Mouse (Mus musculus): ENCODE results near the gene Gng12. TPM values are rescaled to one million over a fixed set of nuclear protein-coding genes. Genes with fewer than 3 reads are reported as not detected.

Gene Gng12
- total and polyA plus RNA-seq, 3 experiments = 15.5 to 35.6 (median 34.4) TPM

DNA sequence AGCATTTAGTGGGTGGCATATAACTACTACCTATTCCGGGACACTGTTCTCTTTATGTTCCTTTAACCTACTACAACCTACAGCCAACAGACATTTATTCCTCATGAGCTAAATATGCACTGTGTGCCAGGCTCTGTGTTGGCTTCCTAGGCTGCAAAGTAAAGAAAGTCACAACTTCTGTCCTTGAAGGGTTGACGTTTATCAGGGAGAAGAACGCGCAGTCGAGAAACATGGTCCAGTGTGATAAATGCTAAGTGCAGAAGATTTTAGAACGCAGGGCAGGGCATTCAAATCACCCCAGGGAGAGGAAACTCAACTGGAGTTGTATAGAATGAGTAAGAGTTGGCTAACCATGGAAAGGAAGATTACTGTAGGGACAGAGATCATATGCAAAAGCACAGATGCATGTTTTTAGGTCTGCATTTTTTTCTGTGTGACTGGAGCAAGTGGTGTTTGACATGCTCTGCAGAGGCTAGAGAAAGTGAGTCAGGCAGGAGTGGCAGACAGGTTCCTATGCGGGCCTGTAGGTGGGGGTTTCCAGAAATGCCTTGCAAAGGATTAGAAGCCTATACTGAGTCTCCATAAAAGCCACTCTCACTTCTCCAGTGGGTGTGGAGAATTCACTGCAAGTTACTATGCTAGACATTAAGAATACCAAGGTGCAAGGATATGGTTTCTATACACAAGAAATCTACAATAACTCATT is 161.9 kb downstream of the Gng12 start:
- H3K4me1 ChIP-seq (ENCODE audit: control insufficient read depth, insufficient read depth, low read length) = peaks cover 4% of the 10 kb centered on the region
- H3K27ac ChIP-seq = no peak overlapping the region
- 76% methylated on average over 7 of the region's 7 CpGs for WGBS
- no peaks in the 10 kb centered on the region for H3K79me2 ChIP-seq (replicated peaks; ENCODE audit: control insufficient read depth, insufficient read depth, low read length)
- H3K36me3 ChIP-seq (ENCODE audit: control insufficient read depth, insufficient read depth, low read length) = no peaks in the 10 kb centered on the region; the same call in 1 of the 2 replicates
- intact Hi-C loops (cut with DNase I) = no loop called here
- H3K9ac ChIP-seq (ENCODE audit: low read depth, low read length) = no peak overlapping the region
- no peak overlapping the region for H3K4me3 ChIP-seq
- H3K27me3 ChIP-seq (ENCODE audit: control insufficient read depth, insufficient read depth, low read length) = no peaks in the 10 kb centered on the region
- DNase-seq = no peak
- TF ChIP-seq EP300 (IDR thresholded peaks at IDR 0.05; ENCODE audit: insufficient read depth, low read depth, low read length) (no peak), CTCF (IDR thresholded peaks at IDR 0.05) (no peak), POLR2A (IDR thresholded peaks at IDR 0.05; ENCODE audit: insufficient read depth, low read depth, low read length) (no peak)

DNA sequence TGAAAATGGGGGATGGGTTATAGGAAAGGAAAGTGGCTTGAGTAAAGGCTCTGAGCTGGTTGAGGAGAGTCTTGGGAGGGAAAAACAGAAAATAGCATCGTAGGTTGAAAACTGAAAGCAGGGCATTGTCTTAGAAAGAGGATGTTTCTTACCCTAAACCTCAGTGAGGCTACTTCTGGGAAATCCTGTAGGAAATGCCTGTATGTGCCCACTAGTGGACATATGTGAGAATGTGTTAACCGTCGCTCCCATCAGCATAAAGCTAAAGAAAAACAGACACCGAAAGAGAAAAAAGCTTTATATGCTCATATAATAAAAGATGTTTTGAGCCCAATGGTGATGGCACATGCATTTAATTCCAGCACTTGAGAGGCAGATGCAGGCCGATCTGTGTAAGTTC is 163.9 kb downstream of the Gng12 start:
- no peak overlapping the region for H3K4me3 ChIP-seq
- DNase-seq = no peak
- no peaks in the 10 kb centered on the region for H3K27me3 ChIP-seq (ENCODE audit: control insufficient read depth, insufficient read depth, low read length)
- no peaks in the 10 kb centered on the region; the same call in 1 of the 2 replicates for H3K36me3 ChIP-seq (ENCODE audit: control insufficient read depth, insufficient read depth, low read length)
- no peak overlapping the region for H3K9ac ChIP-seq (ENCODE audit: low read depth, low read length)
- 69% methylated on average over 5 of the region's 5 CpGs for WGBS
- intact Hi-C loops (cut with DNase I) = no loop called here
- H3K27ac ChIP-seq = no peak overlapping the region
- peaks cover 4% of the 10 kb centered on the region for H3K4me1 ChIP-seq (ENCODE audit: control insufficient read depth, insufficient read depth, low read length)
- H3K79me2 ChIP-seq (replicated peaks; ENCODE audit: control insufficient read depth, insufficient read depth, low read length) = no peaks in the 10 kb centered on the region
- no peak for TF ChIP-seq POLR2A (IDR thresholded peaks at IDR 0.05; ENCODE audit: insufficient read depth, low read depth, low read length)
- peak; percentile 29; the same call in 1 of the 2 replicates for TF ChIP-seq CTCF (IDR thresholded peaks at IDR 0.05)

- H3K79me2 ChIP-seq (replicated peaks; ENCODE audit: control insufficient read depth, insufficient read depth, low read length) = no peaks in the 10 kb centered on the region
- no peaks in the 10 kb centered on the region for H3K27me3 ChIP-seq (ENCODE audit: control insufficient read depth, insufficient read depth, low read length)
- intact Hi-C loops (cut with DNase I) = no loop called here
- peak overlapping the region; percentile 52 for H3K27ac ChIP-seq
- H3K9ac ChIP-seq (ENCODE audit: low read depth, low read length) = no peak overlapping the region
- 68% methylated on average over 8 of the region's 8 CpGs for WGBS
- H3K4me3 ChIP-seq = peak overlapping the region; percentile 17; the same call in 1 of the 2 replicates
- H3K36me3 ChIP-seq (ENCODE audit: control insufficient read depth, insufficient read depth, low read length) = peaks cover 2% of the 10 kb centered on the region; the same call in 1 of the 2 replicates
- DNase-seq = peak in 1 of 2 experiments; percentile 43
- H3K4me1 ChIP-seq (ENCODE audit: control insufficient read depth, insufficient read depth, low read length) = peaks cover 6% of the 10 kb centered on the region
- TF ChIP-seq EP300 (IDR thresholded peaks at IDR 0.05; ENCODE audit: insufficient read depth, low read depth, low read length) (no peak), CTCF (IDR thresholded peaks at IDR 0.05) (no peak), POLR2A (IDR thresholded peaks at IDR 0.05; ENCODE audit: insufficient read depth, low read depth, low read length) (no peak)
Observed at GRCm38 (mm10) chr6:67069219-67069762, 173.1 kb downstream of the Gng12 start.

- Histone ChIP-seq H3K27ac (peak overlapping the region; percentile 52), H3K4me1 (ENCODE audit: control insufficient read depth, insufficient read depth, low read length) (peaks cover 6% of the 10 kb centered on the region), H3K79me2 (replicated peaks; ENCODE audit: control insufficient read depth, insufficient read depth, low read length) (no peaks in the 10 kb centered on the region), H3K36me3 (ENCODE audit: control insufficient read depth, insufficient read depth, low read length) (peaks cover 2% of the 10 kb centered on the region; the same call in 1 of the 2 replicates), H3K9ac (ENCODE audit: low read depth, low read length) (no peak overlapping the region), H3K4me3 (peak overlapping the region; percentile 17; the same call in 1 of the 2 replicates), H3K27me3 (ENCODE audit: control insufficient read depth, insufficient read depth, low read length) (no peaks in the 10 kb centered on the region)
- peak; percentile 42 to 51 for DNase-seq
- TF ChIP-seq POLR2A (IDR thresholded peaks at IDR 0.05; ENCODE audit: insufficient read depth, low read depth, low read length) = no peak
- no peak for TF ChIP-seq EP300 (IDR thresholded peaks at IDR 0.05; ENCODE audit: insufficient read depth, low read depth, low read length)
- no peak for TF ChIP-seq CTCF (IDR thresholded peaks at IDR 0.05)
- WGBS = 47% methylated on average over 9 of the region's 9 CpGs
- intact Hi-C loops (cut with DNase I) = no loop called here
Observed at GRCm38 (mm10) chr6:67069800-67070315, 173.7 kb downstream of the Gng12 start.

Other genes with a start within 250 kb of the Gng12 start
- not detected for gene Vmn1r35, start 210.5 kb upstream of the Gng12 start, total RNA-seq (2021)
- gene Vmn1r35, start 210.5 kb upstream of the Gng12 start, polyA plus RNA-seq (2012; rRNA removed) = not detected in 2 replicates
- gene Vmn1r36, start 177.2 kb upstream of the Gng12 start, total RNA-seq (2021) = not detected
- gene Vmn1r36, start 177.2 kb upstream of the Gng12 start, polyA plus RNA-seq (2012; rRNA removed) = not detected in 2 replicates
- not detected for gene Vmn1r37, start 167.0 kb upstream of the Gng12 start, total RNA-seq (2021)
- gene Vmn1r37, start 167.0 kb upstream of the Gng12 start, polyA plus RNA-seq (2012; rRNA removed) = not detected in 2 replicates
- not detected for gene Vmn1r38, start 113.8 kb upstream of the Gng12 start, total RNA-seq (2021)
- gene Vmn1r38, start 113.8 kb upstream of the Gng12 start, polyA plus RNA-seq (2012; rRNA removed) = not detected in 2 replicates
- not detected for gene Vmn1r39, start 85.8 kb upstream of the Gng12 start, total RNA-seq (2021)
- gene Vmn1r39, start 85.8 kb upstream of the Gng12 start, polyA plus RNA-seq (2012; rRNA removed) = not detected in 2 replicates
- gene Gadd45a, start 141.1 kb downstream of the Gng12 start, total RNA-seq (2021) = 10 to 100 TPM; 14.6 to 16.1 TPM
- gene Gadd45a, start 141.1 kb downstream of the Gng12 start, polyA plus RNA-seq (2012; rRNA removed) = 21.5 and 30.3 TPM in 2 replicates

Data from heart, adult 2 months (tissue).